32 mouse cellular contexts compared by ENCODE assay signal in genomic region chr16:88681282-88681681, GRCm38 (mm10). TPM values are rescaled to one million over a fixed set of nuclear protein-coding genes. Genes with fewer than 3 reads are reported as not detected.
DNase-seq lines count a peak whose midpoint lies in the region; ATAC-seq and TF ChIP-seq lines count a peak whose summit lies in the region.
"Had no signal": no experiment of that assay in that cellular context is flagged by ENCODE, and none has a peak within 500 bp of the region (broad histone marks: within the 10 kb centered on the region; RNA-seq: fewer than 3 reads in every experiment).

No protein-coding gene starts in this region.

- no peak overlapping the region for H3K27ac ChIP-seq in midbrain, embryonic 11.5 days (ENCODE audit: low read depth, low read length)
- H3K27ac ChIP-seq in midbrain, embryonic 10.5 days (replicated peaks), result no peak overlapping the region
- no peak overlapping the region for H3K27ac ChIP-seq in forebrain, embryonic 16.5 days (ENCODE audit: low read length)
- H3K27ac ChIP-seq in midbrain, postnatal 0 days (ENCODE audit: low read depth, low read length), result no peak overlapping the region
- H3K27ac ChIP-seq: hindbrain, embryonic 15.5 days; kidney, postnatal 0 days; limb, embryonic 15.5 days; liver, embryonic 15.5 days; lung, embryonic 15.5 days had no signal

- no peaks in the 10 kb centered on the region for H3K27me3 ChIP-seq in midbrain, embryonic 11.5 days (ENCODE audit: control insufficient read depth, insufficient read depth, low read length)
- H3K27me3 ChIP-seq in midbrain, embryonic 10.5 days (ENCODE audit: low read depth, poor library complexity, severe bottlenecking), result no peaks in the 10 kb centered on the region
- no peaks in the 10 kb centered on the region for H3K27me3 ChIP-seq in forebrain, embryonic 16.5 days (replicated peaks; ENCODE audit: control insufficient read depth, insufficient read depth, low read length)
- H3K27me3 ChIP-seq in midbrain, postnatal 0 days (ENCODE audit: insufficient read depth, low read length), result no peaks in the 10 kb centered on the region
- H3K27me3 ChIP-seq: heart, embryonic 12.5 days; hindbrain, embryonic 15.5 days; limb, embryonic 15.5 days; liver, embryonic 15.5 days; lung, embryonic 15.5 days had no signal

- H3K9me3 ChIP-seq in midbrain, embryonic 11.5 days (ENCODE audit: control insufficient read depth, low read length), result no peaks in the 10 kb centered on the region
- no peaks in the 10 kb centered on the region for H3K9me3 ChIP-seq in midbrain, embryonic 10.5 days (replicated peaks)
- no peaks in the 10 kb centered on the region for H3K9me3 ChIP-seq in forebrain, embryonic 16.5 days (ENCODE audit: control insufficient read depth, low read length)
- no peaks in the 10 kb centered on the region for H3K9me3 ChIP-seq in midbrain, postnatal 0 days (ENCODE audit: low read length)
- H3K9me3 ChIP-seq: heart, embryonic 12.5 days; hindbrain, embryonic 15.5 days; limb, embryonic 15.5 days; liver, embryonic 15.5 days; lung, embryonic 15.5 days had no signal

- ATAC-seq in midbrain, embryonic 11.5 days (ENCODE audit: low FRiP score), result peak; percentile 83
- peak; percentile 90 for ATAC-seq in forebrain, embryonic 16.5 days
- no peak for ATAC-seq in midbrain, postnatal 0 days (ENCODE audit: low FRiP score)
- ATAC-seq: intestine, embryonic 16.5 days had no signal

- TF ChIP-seq CTCF in midbrain, postnatal 0 days (IDR thresholded peaks at IDR 0.05), result no peak

- H3K4me2 ChIP-seq in midbrain, embryonic 11.5 days, result no peak overlapping the region
- H3K4me2 ChIP-seq in forebrain, embryonic 16.5 days (ENCODE audit: low read length), result no peak overlapping the region
- no peak overlapping the region for H3K4me2 ChIP-seq in midbrain, postnatal 0 days (ENCODE audit: low read depth, low read length, poor library complexity, severe bottlenecking)
- H3K4me2 ChIP-seq: heart, embryonic 12.5 days; hindbrain, embryonic 15.5 days; limb, embryonic 15.5 days; liver, embryonic 15.5 days; lung, embryonic 15.5 days had no signal

- peaks cover 3% of the 10 kb centered on the region; the same call in 1 of the 2 replicates for H3K4me1 ChIP-seq in midbrain, embryonic 11.5 days (ENCODE audit: control insufficient read depth, insufficient read depth, low read length)
- H3K4me1 ChIP-seq in midbrain, embryonic 10.5 days, result peaks cover 8% of the 10 kb centered on the region; the same call in 1 of the 2 replicates
- H3K4me1 ChIP-seq in forebrain, embryonic 16.5 days (replicated peaks; ENCODE audit: control insufficient read depth, insufficient read depth, low read length), result no peaks in the 10 kb centered on the region
- H3K4me1 ChIP-seq in midbrain, postnatal 0 days (ENCODE audit: insufficient read depth, low read length), result 0 out of 2 replicates have a peak, but pooled peaks cover 3% of the 10 kb centered on the region
- H3K4me1 ChIP-seq: heart, embryonic 12.5 days; hindbrain, embryonic 15.5 days; limb, embryonic 15.5 days; liver, embryonic 15.5 days; lung, embryonic 15.5 days had no signal

- H3K36me3 ChIP-seq in midbrain, embryonic 11.5 days (ENCODE audit: control insufficient read depth, insufficient read depth, low read length), result no peaks in the 10 kb centered on the region
- H3K36me3 ChIP-seq in midbrain, embryonic 10.5 days, result no peaks in the 10 kb centered on the region
- H3K36me3 ChIP-seq in forebrain, embryonic 16.5 days (ENCODE audit: control insufficient read depth, insufficient read depth), result no peaks in the 10 kb centered on the region
- no peaks in the 10 kb centered on the region for H3K36me3 ChIP-seq in midbrain, postnatal 0 days (ENCODE audit: insufficient read depth, low read length)
- H3K36me3 ChIP-seq: heart, embryonic 12.5 days; hindbrain, embryonic 15.5 days; limb, embryonic 15.5 days; liver, embryonic 15.5 days; lung, embryonic 15.5 days had no signal

- 41% methylated on average over 2 of the region's 2 CpGs for WGBS in midbrain, embryonic 11.5 days
- 46% methylated on average over 2 of the region's 2 CpGs for WGBS in midbrain, embryonic 10.5 days
- 25% methylated on average over 2 of the region's 2 CpGs for WGBS in forebrain, embryonic 16.5 days
- 18% methylated on average over 2 of the region's 2 CpGs for WGBS in midbrain, postnatal 0 days

- peak; percentile 8 for DNase-seq in embryo, embryonic 11 days
- DNase-seq in embryo, embryonic 10 days (ENCODE audit: low spot score), result no peak
- peak; percentile 84 for DNase-seq in midbrain, embryonic 11.5 days (ENCODE audit: low spot score, missing footprints)
- DNase-seq in midbrain, embryonic 10.5 days (ENCODE audit: low spot score), result no peak
- peak; percentile 44 for DNase-seq in midbrain, postnatal 0 days (ENCODE audit: low spot score)
- no peak for DNase-seq in adrenal gland, postnatal 14 days
- DNase-seq in kidney, postnatal 4 days, result no peak
- DNase-seq: adrenal gland, postnatal 10 days; cerebellum, adult 11-12 months; cerebellum, postnatal 14 days; gastrocnemius, postnatal 25 days; heart, adult 18-20 months; heart, postnatal 10 days; lung, postnatal 4 days; thymus, adult 2 months; thymus, postnatal 4 days had no signal

- no peak overlapping the region for H3K4me3 ChIP-seq in midbrain, embryonic 11.5 days (ENCODE audit: low read depth, low read length)
- no peak overlapping the region for H3K4me3 ChIP-seq in midbrain, embryonic 10.5 days
- H3K4me3 ChIP-seq in forebrain, embryonic 16.5 days (replicated peaks; ENCODE audit: low read length), result no peak overlapping the region
- no peak overlapping the region for H3K4me3 ChIP-seq in midbrain, postnatal 0 days (ENCODE audit: low read depth, low read length)
- H3K4me3 ChIP-seq: heart, embryonic 12.5 days; hindbrain, embryonic 15.5 days; limb, embryonic 15.5 days; liver, embryonic 15.5 days; lung, embryonic 15.5 days had no signal

- H3K9ac ChIP-seq in midbrain, embryonic 11.5 days (ENCODE audit: low read length), result no peak overlapping the region
- H3K9ac ChIP-seq in forebrain, embryonic 16.5 days (replicated peaks; ENCODE audit: low read depth, low read length), result no peak overlapping the region
- no peak overlapping the region for H3K9ac ChIP-seq in midbrain, postnatal 0 days (replicated peaks; ENCODE audit: low read length, poor library complexity, severe bottlenecking)
- H3K9ac ChIP-seq: heart, embryonic 12.5 days; hindbrain, embryonic 15.5 days; limb, embryonic 15.5 days; liver, embryonic 15.5 days; lung, embryonic 15.5 days had no signal

RNA-seq across cellular contexts. Expression of gene Krtap27-1, which starts 9.8 kb away (rescaled TPM):
- not detected in 2 replicates for polyA plus RNA-seq in midbrain, embryonic 11.5 days (2014; fragmentation: Nextera tagmentation; extraction: Ambion mirVana)
- polyA plus RNA-seq in midbrain, embryonic 10.5 days (2016; fragmentation: Nextera tagmentation; extraction: Ambion mirVana), result not detected in 2 replicates
- not detected in 2 replicates for polyA plus RNA-seq in forebrain, embryonic 16.5 days (2015; fragmentation: Nextera tagmentation; extraction: Ambion mirVana)
- total RNA-seq in midbrain, postnatal 0 days (2014; rRNA removed), result not detected in 2 replicates
- not detected in 2 replicates for polyA plus RNA-seq in midbrain, postnatal 0 days (2015; fragmentation: Nextera tagmentation; extraction: Ambion mirVana)
- total RNA-seq in adrenal gland, postnatal 14 days (2021), result not detected in 2 replicates
- total RNA-seq: adrenal gland, postnatal 10 days; gastrocnemius, postnatal 25 days; heart, adult 18-20 months; heart, postnatal 10 days; layer of hippocampus, postnatal 10 days; left cerebral cortex, adult 8-10 months; left cerebral cortex, postnatal 4 days; monocyte, adult 5-6 weeks had no signal
- polyA plus RNA-seq: embryonic facial prominence, embryonic 14.5 days; heart, embryonic 12.5 days; hindbrain, embryonic 15.5 days; intestine, embryonic 16.5 days; kidney, postnatal 0 days; limb, embryonic 15.5 days; liver, embryonic 15.5 days; lung, embryonic 15.5 days; neural tube, embryonic 11.5 days; small intestine, adult 2 months; stomach, embryonic 16.5 days; thymus, adult 2 months had no signal

RNA-seq across cellular contexts. Expression of gene 2310061N02Rik, which starts 26.5 kb away (rescaled TPM):
- not detected in 2 replicates for polyA plus RNA-seq in midbrain, embryonic 11.5 days (2014; fragmentation: Nextera tagmentation; extraction: Ambion mirVana)
- not detected in 2 replicates for polyA plus RNA-seq in midbrain, embryonic 10.5 days (2016; fragmentation: Nextera tagmentation; extraction: Ambion mirVana)
- not detected in 2 replicates for polyA plus RNA-seq in forebrain, embryonic 16.5 days (2015; fragmentation: Nextera tagmentation; extraction: Ambion mirVana)
- not detected in 2 replicates for total RNA-seq in midbrain, postnatal 0 days (2014; rRNA removed)
- polyA plus RNA-seq in midbrain, postnatal 0 days (2015; fragmentation: Nextera tagmentation; extraction: Ambion mirVana), result not detected in 2 replicates
- not detected in 2 replicates for total RNA-seq in adrenal gland, postnatal 14 days (2021)
- total RNA-seq: adrenal gland, postnatal 10 days; gastrocnemius, postnatal 25 days; heart, adult 18-20 months; heart, postnatal 10 days; layer of hippocampus, postnatal 10 days; left cerebral cortex, adult 8-10 months; left cerebral cortex, postnatal 4 days; monocyte, adult 5-6 weeks had no signal
- polyA plus RNA-seq: embryonic facial prominence, embryonic 14.5 days; heart, embryonic 12.5 days; hindbrain, embryonic 15.5 days; intestine, embryonic 16.5 days; kidney, postnatal 0 days; limb, embryonic 15.5 days; liver, embryonic 15.5 days; lung, embryonic 15.5 days; neural tube, embryonic 11.5 days; small intestine, adult 2 months; stomach, embryonic 16.5 days; thymus, adult 2 months had no signal

RNA-seq across cellular contexts. Expression of gene Krtap26-1, which starts 33.7 kb away (rescaled TPM):
- not detected in 2 replicates for polyA plus RNA-seq in midbrain, embryonic 11.5 days (2014; fragmentation: Nextera tagmentation; extraction: Ambion mirVana)
- not detected in 2 replicates for polyA plus RNA-seq in midbrain, embryonic 10.5 days (2016; fragmentation: Nextera tagmentation; extraction: Ambion mirVana)
- polyA plus RNA-seq in forebrain, embryonic 16.5 days (2015; fragmentation: Nextera tagmentation; extraction: Ambion mirVana), result not detected in 2 replicates
- total RNA-seq in midbrain, postnatal 0 days (2014; rRNA removed), result not detected in 2 replicates
- polyA plus RNA-seq in midbrain, postnatal 0 days (2015; fragmentation: Nextera tagmentation; extraction: Ambion mirVana), result not detected in 2 replicates
- total RNA-seq in adrenal gland, postnatal 14 days (2021), result not detected in 2 replicates
- total RNA-seq: adrenal gland, postnatal 10 days; gastrocnemius, postnatal 25 days; heart, adult 18-20 months; heart, postnatal 10 days; layer of hippocampus, postnatal 10 days; left cerebral cortex, adult 8-10 months; left cerebral cortex, postnatal 4 days; monocyte, adult 5-6 weeks had no signal
- polyA plus RNA-seq: heart, embryonic 12.5 days; hindbrain, embryonic 15.5 days; intestine, embryonic 16.5 days; kidney, postnatal 0 days; limb, embryonic 15.5 days; liver, embryonic 15.5 days; lung, embryonic 15.5 days; neural tube, embryonic 11.5 days; small intestine, adult 2 months; stomach, embryonic 16.5 days; thymus, adult 2 months had no signal

RNA-seq across cellular contexts. Expression of gene Krtap13-1, which starts 47.4 kb away (rescaled TPM):
- polyA plus RNA-seq in midbrain, embryonic 11.5 days (2014; fragmentation: Nextera tagmentation; extraction: Ambion mirVana), result not detected in 2 replicates
- polyA plus RNA-seq in midbrain, embryonic 10.5 days (2016; fragmentation: Nextera tagmentation; extraction: Ambion mirVana), result not detected in 2 replicates
- not detected in 2 replicates for polyA plus RNA-seq in forebrain, embryonic 16.5 days (2015; fragmentation: Nextera tagmentation; extraction: Ambion mirVana)
- not detected in 2 replicates for total RNA-seq in midbrain, postnatal 0 days (2014; rRNA removed)
- not detected in 2 replicates for polyA plus RNA-seq in midbrain, postnatal 0 days (2015; fragmentation: Nextera tagmentation; extraction: Ambion mirVana)
- not detected in 2 replicates for total RNA-seq in adrenal gland, postnatal 14 days (2021)
- total RNA-seq: adrenal gland, postnatal 10 days; gastrocnemius, postnatal 25 days; heart, adult 18-20 months; heart, postnatal 10 days; layer of hippocampus, postnatal 10 days; left cerebral cortex, adult 8-10 months; left cerebral cortex, postnatal 4 days; monocyte, adult 5-6 weeks had no signal
- polyA plus RNA-seq: embryonic facial prominence, embryonic 14.5 days; heart, embryonic 12.5 days; hindbrain, embryonic 15.5 days; intestine, embryonic 16.5 days; kidney, postnatal 0 days; limb, embryonic 15.5 days; liver, embryonic 15.5 days; lung, embryonic 15.5 days; neural tube, embryonic 11.5 days; small intestine, adult 2 months; stomach, embryonic 16.5 days; thymus, adult 2 months had no signal

RNA-seq across cellular contexts. Expression of gene 2310079G19Rik, which starts 53.8 kb away (rescaled TPM):
- not detected in 2 replicates for polyA plus RNA-seq in midbrain, embryonic 11.5 days (2014; fragmentation: Nextera tagmentation; extraction: Ambion mirVana)
- polyA plus RNA-seq in midbrain, embryonic 10.5 days (2016; fragmentation: Nextera tagmentation; extraction: Ambion mirVana), result not detected in 2 replicates
- not detected in 2 replicates for polyA plus RNA-seq in forebrain, embryonic 16.5 days (2015; fragmentation: Nextera tagmentation; extraction: Ambion mirVana)
- not detected in 2 replicates for total RNA-seq in midbrain, postnatal 0 days (2014; rRNA removed)
- not detected in 2 replicates for polyA plus RNA-seq in midbrain, postnatal 0 days (2015; fragmentation: Nextera tagmentation; extraction: Ambion mirVana)
- not detected in 2 replicates for total RNA-seq in adrenal gland, postnatal 14 days (2021)
- total RNA-seq: adrenal gland, postnatal 10 days; gastrocnemius, postnatal 25 days; heart, adult 18-20 months; heart, postnatal 10 days; layer of hippocampus, postnatal 10 days; left cerebral cortex, adult 8-10 months; left cerebral cortex, postnatal 4 days; monocyte, adult 5-6 weeks had no signal
- polyA plus RNA-seq: embryonic facial prominence, embryonic 14.5 days; heart, embryonic 12.5 days; hindbrain, embryonic 15.5 days; intestine, embryonic 16.5 days; kidney, postnatal 0 days; liver, embryonic 15.5 days; lung, embryonic 15.5 days; neural tube, embryonic 11.5 days; small intestine, adult 2 months; stomach, embryonic 16.5 days; thymus, adult 2 months had no signal

Comparison
In these comparisons a context has a peak if more than half of its experiments do, and no peak if none do; other contexts are left out.
1. DNase-seq: peak in embryo, embryonic 11 days (single experiment), midbrain, embryonic 11.5 days (single experiment) and midbrain, postnatal 0 days (single experiment); none in embryo, embryonic 10 days (single experiment), midbrain, embryonic 10.5 days (single experiment), adrenal gland, postnatal 14 days (single experiment) and kidney, postnatal 4 days (0 of 2).